Mouse (Mus musculus): ENCODE data around the gene Speg.

DNA sequence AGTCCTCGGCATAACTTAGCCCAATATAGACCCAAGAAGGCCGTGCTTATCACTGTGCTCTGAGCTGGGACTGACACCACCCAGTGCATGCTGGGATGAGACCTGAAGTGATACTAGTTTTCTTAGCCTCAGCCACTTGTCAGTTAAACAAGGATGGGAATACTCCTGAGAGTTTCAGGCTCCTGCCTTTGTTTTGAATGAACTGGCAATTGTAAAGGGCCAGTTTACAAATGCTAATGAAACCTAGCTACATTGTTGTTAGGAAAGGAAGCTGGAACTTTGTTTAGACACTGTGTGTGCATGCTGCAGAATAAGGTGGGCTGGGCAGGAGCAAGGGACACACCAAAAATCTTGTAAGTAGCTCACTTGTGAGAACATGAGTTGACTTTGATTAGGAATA lies 5.9 kb downstream of the Speg start:
- TF ChIP-seq POLR2A (IDR thresholded peaks at IDR 0.05; ENCODE audit: insufficient read depth, low read length) (no peak), CTCF (IDR thresholded peaks at IDR 0.05; ENCODE audit: low read depth, low read length) (no peak)

Data from ES-Bruce4 (cell line).